Mouse (Mus musculus) cerebellum, adult 9-11 months (tissue): Measurements from ENCODE around the gene Ckmt1.
A peak's percentile ranks its signal among the peaks of the same experiment; 100 is the strongest.
"Not testable (repeated sequence)": the region's sequence is repeated elsewhere in the genome, so short reads cannot be mapped to it uniquely, and the experiment has no call there.

Source experiments
- DNase-seq: peaks from one replicate; pipeline ENCODE4 v3.0.0; 2022

The Ckmt1 gene

DNA sequence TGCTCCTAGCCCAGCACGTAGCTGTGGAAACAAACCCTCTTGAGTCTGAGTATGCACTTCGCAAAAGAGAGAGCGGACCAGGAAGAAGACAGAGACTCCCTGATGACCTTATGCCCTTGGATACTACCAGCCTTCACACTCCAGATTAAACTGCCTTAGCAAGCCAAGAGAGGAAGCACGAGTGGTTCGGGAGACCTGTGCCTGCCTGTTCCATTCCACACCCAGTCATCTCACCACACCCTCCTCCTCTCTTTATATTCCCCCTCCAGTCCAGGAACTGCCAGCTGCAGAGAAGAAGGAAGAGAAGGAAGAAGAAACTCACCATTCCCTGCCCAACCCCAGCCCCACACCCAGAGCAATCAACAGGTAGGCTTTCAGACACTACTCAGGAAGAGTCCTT lies at the start of gene Ckmt1:
Ckmt1 (plus strand) TSS at position 221 of the 400 bp plus-strand sequence.
- DNase-seq: peak; percentile 43

DNA sequence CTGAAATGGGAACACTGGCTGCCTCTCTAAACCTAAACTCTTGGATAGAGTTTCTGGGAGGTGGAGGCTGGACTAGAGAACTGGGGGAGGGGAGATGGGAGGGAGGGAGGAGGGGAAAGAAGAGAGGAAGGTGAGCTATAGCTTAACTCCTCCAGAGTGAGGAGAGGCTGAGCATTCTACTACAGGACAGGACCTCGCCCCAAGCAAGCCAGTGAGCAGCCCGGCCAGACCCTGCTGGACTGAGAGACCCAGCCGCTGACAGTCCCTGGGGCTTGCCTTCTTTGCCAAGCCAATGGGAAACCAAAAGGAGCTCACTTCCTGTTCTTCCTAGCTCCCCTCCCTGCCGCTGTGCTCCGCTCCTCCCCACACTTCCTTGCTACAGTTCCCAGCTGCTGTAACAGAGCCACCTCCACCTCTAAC lies 48.5 kb upstream of the Ckmt1 start:
- no peak for DNase-seq

DNA sequence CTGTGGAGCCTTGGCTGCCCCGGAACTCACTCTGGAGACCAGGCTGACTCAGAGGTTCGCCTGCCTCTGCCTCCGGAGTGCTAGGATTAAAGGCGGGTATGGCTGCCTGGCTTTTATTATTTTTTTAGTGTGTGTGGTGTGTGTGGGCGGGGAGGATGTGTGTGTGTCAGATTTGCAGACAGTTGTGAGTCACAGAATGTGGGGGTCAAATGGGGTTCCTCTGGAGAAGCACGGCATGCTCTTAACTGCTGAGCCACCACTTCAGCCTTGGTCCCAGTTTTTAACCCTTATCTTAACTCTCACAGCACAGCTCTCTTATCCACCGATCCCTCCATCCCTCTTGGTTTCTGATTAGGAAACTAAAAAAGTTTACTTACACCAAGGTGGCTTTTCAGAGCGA lies 41.2 kb upstream of the Ckmt1 start:
- DNase-seq: no peak

DNA sequence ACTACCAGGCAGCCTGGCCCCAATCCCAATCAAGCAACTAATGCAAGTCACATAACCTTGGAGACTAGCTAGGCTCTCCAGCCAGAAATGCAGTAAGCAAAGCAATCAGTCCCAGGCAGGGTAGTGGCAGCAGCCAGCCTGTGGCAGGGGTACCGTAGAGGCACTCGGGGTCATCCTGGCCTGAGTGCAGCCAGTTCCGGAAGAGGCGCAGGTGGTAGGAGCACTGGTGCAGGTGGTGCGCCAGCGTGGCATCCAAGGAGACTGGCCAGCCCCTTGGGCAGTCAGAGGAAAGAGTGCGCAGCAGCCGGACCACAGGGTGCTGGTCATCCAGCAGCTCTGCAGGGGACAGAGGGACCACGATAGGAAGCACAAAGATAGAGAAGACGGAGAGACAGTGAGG lies 34.5 kb upstream of the Ckmt1 start:
- peak; percentile 95 for DNase-seq

DNA sequence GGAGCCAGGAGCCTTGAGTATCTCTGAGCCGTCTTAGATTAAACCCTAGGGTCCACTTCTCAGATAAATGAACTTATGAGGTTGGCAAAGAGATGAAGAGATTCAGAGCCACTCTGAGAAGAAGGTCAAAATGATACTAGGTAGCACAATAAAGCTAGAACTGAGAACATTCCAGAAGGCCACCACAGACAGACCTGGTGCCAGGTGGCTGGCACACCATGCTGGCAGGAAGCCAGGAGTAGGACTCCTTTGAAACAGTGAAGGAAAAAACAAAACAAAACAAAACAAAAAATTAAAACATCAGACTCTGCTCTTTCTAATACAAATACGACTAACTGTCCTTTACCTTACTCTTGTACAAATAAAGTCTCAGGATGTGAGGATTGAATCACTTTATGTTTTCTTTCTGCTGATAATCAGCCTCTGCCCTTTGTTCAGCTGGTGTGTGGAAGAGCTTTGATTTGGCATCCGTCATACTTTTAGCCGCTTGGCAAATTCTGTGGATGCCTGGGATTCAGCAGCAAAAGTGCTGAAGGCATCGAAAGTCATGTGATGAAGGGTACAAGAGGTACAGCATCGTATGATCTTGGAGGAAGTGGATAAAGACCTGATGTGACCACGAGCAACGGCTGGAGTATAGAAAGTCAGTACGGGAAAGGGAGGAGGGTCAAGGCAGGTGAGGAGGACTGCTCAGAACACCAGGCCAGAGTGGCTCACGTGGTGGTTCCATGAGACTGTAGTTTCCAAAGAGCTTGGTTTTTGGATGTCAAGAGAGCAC lies 33.6 kb upstream of the Ckmt1 start:
- peak; percentile 89 for DNase-seq

DNA sequence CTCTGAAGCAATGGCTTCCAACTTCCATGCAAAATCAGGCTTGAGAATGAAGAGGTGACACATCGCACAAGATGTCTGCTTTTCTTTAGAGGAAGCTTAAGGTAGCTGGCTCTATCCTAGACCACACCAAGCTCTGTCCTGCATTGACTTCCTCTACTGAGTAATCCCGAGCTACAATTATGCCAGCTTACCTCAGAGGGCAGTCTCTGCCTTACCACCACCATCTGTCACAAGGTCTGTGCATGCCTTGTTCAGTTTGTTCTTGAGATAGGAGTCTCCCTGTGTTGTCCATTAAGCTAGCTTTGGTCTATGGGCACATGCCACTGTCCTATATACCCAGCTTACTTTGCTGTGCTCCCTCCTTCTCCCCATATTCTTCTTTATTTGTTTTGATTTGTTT lies 28.0 kb upstream of the Ckmt1 start:
- peak; percentile 88 for DNase-seq

DNA sequence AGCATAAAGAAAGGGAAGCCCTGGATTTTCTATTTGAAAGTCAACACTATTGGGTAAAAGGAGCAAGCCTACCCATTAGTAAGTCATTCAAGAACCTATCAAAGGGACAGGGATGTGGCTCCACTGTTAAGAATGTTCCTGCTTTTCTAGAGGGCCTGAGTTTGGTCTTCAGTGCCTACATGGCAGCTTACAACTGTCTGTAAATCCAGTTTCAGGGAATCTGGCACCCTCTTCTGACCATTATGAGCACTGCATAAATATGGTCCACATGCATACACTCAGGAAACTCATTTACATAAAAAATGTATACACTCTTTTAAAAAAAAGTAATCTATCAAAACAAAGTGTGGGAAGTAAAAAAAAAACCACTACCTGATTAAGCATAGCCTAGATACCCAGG lies 18.5 kb upstream of the Ckmt1 start:
- no peak for DNase-seq

DNA sequence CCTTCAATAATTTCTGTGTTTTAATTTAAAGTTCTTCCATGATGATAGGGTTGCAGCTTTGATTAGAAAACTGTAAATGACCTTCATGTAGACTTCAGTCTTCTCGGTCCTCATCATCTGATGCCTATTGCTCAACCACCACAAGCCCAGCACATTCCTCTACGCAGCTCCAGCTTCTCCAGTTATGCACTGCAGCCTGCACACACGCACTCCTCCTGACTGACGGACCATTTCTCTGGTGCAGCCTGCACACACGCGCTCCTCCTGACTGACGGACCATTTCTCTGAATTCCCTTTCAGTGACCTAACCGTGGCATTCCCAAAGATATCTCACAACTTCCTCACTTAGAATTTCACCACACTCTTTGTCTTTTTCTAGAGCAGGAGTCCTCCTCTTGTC lies 4.4 kb upstream of the Ckmt1 start:
- DNase-seq: no peak

DNA sequence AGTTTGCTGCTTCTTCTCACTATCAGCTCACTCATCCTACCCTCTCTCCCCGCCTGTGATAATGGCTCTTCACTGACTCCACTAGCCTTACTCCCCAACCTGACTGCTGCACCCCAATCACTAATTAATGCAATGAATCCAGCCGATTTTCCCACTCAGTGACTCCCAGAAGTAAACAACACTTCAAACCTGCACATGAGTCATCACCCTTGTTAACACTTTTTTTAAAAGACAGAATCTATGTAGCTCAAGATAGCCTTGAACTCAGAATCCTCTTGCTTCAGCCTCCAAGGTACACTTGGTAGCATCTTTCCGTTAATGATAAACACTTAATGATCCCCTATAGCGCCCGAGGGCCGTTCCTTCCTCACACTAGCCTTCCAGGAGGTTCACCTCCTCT lies 3.1 kb upstream of the Ckmt1 start:
- DNase-seq: no peak

DNA sequence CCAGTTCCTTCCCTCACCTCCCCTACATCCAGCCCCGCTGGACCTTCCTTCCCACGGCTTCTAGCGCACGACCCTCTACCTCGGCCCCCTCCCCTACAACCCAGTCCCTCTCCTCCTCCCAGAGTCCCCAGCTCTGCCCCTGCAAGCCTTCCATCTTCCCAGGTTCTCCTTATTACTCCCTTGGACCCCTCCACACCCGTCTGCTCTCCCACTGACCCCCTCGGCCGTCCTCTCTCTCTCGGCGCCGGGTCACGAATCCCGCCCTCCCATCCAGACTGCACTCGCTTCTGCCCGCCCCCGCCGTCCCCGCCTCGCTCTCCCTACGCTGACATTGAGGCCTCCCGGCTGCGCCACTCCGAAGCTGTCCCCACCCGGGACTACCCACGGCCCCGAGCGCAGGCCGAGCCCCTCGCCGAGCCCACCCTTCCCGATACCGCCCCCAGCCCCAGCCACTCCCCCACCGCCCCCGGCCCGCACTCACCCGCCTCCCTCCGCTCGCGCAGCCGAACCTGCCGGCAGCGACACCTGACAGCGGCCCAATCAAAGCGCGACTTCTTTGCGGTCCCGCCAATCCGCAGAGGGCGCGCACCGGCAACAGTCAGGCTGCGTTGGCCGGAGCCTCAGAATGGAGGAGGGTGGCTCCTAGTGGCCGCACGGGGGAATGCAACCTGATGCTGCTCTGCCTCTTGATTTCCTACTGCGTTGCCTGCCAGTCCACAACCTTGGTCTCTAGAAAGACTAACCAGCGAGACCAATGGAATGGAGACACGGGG lies 2.5 kb upstream of the Ckmt1 start, which contains the start of gene Ppip5k1:
Ppip5k1 (minus strand) TSS at position 577 of the 773 bp plus-strand sequence.
- DNase-seq: peak; percentile 97

DNA sequence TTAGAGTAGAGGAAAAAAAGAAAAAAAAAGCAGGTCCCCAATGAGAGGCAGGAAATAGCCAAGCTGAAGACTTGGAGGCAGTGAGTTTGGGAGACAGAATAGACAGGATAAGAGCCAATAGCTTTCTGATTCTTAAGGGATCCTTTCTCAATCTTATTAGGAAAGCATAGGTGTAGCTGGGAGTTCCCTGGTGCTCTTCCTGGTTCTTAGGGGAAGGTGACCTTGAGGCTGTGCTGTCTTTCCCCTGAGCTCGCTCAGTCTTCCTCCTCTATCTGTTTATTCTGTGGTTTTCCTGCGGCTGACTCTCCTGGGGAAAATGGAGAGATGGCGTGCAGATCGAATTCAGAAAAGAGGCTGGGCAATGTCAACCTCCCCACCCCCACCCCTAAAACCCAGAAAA lies 447 bp downstream of the Ckmt1 start:
- DNase-seq: no peak

DNA sequence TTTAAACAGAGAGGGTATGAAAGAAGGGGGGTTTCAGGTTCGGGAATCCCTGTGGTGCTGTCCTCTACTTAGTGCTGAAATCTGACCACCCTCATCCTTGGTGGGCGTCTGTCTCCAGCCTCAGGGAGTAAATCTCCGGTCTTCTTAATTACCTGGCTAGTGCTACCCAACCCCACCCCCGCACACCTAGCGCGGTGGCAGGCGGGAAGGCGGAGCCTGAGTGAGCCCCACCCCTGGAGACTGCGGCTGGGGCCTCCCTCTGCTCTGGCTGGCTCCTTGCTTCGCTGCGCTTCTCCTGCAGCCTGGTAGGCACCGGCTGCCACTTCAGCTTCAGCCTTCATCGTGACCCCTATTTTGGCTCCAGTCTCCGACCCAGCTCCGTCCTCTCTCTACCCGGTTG lies 867 bp downstream of the Ckmt1 start:
- DNase-seq: peak; percentile 96

DNA sequence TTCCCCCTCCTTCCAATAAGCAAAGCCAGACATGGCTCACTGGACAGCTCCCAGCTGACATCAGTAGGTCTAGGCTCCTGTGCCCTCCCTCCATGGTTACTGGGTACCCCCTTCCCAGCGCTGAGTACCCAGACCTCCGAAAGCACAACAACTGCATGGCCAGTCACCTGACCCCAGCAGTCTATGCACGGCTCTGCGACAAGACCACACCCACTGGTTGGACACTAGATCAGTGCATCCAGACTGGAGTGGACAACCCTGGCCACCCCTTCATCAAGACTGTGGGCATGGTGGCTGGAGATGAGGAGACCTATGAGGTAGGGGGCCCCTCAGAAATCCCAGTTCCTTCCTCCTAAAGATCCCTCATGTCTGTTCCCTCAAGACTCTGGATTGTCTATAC lies 1.9 kb downstream of the Ckmt1 start:
- peak; percentile 64 for DNase-seq

DNA sequence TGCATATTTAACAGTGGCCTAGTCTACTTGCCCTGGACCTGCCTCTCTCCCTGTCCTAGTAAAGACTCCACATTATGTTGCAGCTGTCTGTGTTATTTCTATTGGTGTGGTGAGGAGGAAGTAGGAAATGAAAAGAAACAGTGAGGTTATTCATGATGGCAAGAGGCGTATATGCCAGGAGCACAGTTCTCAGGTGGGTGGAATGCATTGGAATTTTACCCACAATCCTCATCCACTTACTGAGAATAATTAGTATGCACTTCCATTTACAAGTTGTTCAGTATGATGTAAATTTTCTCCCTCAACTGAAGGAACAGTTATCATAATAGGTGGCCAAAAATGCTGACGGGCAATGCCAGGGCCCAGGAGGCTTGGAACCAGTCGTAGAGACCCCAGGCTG lies 6.1 kb downstream of the Ckmt1 start:
- no peak for DNase-seq

DNA sequence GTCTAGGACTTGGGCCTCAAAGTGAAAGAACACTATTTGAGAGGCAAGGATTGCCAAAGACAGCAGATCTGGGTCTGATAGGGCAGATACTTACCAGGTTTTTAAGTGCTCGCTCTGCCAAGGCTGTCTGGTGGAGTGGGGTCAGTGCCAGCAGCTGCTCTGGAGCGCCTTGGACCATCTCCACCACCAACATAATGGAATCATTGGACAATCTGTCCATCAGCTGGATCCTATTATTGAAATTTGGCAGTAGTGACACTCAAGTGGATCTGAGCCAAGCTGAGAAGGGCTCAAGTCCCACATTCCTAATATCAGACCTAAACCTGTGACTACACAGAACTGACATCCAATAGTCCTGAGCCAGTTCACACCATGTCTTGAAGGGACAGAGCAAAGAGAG lies 11.3 kb downstream of the Ckmt1 start:
- peak; percentile 67 for DNase-seq

DNA sequence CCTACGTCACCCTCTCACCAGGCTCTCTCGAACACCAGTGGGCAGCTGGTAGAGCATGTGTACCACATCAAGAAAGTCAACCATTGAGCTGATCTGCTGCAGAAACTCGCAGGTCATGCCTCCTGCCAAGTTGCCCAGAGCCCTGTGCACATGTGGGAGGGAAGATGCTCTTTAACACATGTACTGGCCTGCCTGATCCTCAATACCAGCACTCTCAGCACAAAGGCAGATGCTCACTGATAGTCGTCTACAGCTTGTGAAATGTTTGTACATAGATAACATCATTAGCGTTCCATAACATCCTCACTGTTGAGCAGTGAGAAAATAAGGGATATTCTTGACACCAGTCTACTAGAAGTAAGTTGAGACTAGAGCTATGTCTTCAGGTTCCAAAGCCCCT lies 13.4 kb downstream of the Ckmt1 start:
- no peak for DNase-seq

DNA sequence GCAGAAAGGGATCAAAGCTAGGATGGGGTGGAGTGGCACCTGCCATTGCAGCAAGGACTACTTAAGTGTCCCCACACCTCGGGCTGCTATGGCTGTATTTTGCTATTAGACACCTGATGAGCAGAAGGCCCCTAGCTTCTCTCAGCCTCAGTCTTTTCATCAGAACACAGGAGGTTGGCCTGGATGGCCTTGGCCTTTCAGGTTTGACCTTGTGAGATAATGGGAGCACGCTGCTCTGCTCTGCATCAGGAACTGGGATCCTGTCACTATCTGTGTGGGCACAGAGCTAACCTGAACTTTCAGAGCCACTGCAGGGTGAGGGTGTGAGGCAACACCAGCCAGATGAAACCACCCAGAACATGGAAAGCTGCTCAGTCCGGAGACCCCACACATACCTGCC lies 14.8 kb downstream of the Ckmt1 start:
- DNase-seq: no peak

DNA sequence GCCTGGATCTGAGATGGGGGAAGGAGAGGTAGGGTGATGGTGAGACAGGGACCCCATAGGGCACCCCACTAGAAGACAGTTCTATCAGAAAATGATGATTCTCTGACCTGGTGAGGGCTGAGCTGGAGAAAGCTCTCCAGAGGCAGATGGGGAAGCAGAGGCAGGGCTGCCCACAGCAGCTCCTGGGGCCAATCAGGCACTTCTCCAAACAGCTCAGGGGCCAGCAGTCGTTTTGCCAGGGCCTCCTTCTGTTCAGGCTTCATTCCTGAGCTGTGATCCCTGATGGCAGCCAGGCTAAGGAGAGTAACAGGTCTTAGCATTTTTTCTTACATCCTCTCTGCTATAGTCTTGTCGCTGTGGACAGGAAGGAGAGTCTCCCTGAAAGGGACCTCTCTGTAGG lies 17.3 kb downstream of the Ckmt1 start:
- DNase-seq: no peak

DNA sequence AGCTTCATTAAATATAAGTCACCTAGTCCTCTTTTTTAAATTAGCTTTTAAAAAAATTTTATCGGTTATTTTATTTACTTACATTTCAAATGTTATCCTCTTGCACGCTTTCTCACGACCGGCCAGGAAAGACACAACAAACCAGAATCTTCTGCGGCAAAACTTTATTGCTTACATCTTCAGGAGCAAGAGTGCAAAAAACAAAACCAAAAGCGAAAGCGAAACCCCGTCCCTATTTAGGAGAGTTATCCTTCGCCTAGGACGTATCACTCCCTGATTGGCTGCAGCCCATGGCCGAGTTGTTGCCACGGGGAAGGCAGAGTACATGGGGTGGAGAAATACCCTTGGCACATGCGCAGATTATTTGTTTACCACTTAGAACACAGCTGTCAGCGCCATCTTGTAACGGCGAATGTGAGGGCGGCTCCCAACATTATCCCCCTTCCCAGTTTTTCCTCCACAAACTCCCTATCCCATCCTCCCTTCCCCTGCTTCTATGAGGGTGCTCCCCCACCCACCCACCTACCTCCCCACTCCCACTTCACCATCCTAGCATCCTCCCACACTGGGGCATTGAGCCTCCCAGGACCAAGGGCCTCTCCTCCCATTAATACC lies 29.6 kb downstream of the Ckmt1 start, which contains the start of gene Strc:
Strc (minus strand) TSS at position 208 of the 615 bp plus-strand sequence.
- DNase-seq: not testable (repeated sequence)

DNA sequence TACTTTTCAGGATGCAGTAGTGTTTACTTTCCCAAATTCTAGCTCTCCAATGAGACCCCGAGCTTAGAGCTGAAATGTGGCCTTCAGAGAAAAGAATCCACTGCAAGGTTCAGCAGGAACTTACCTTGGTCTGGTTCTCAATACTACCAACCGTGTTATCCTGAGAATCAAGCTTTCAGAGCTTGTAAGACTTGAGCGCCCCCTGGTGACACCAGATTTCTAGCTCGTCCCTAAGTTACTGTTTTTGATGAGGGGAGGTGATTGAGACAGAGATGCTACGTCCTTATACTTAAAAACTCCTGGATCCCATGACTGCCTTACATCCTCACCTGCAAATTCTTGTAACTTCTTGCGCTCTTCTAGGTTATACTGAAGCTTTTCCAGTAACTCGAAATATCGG lies 39.1 kb downstream of the Ckmt1 start:
- peak; percentile 75 for DNase-seq

DNA sequence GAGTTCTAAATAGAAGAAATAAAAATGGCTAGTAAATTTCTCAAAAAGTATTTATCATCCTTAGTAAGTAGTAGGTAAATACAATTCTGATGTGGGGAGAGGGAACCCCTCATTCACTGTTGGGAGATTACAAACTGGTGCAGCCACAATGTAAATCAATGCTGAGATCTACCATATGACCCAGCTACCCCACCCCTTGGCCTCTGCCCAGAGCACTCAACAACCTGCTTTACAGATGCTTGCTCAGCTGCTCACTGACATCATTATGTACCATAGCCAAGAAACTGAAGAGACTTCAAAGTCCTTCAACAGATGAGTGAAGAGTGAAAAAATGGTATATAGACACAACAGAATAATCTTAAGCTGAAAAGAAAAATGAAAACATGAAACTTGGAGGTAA lies 45.8 kb downstream of the Ckmt1 start:
- DNase-seq: no peak

DNA sequence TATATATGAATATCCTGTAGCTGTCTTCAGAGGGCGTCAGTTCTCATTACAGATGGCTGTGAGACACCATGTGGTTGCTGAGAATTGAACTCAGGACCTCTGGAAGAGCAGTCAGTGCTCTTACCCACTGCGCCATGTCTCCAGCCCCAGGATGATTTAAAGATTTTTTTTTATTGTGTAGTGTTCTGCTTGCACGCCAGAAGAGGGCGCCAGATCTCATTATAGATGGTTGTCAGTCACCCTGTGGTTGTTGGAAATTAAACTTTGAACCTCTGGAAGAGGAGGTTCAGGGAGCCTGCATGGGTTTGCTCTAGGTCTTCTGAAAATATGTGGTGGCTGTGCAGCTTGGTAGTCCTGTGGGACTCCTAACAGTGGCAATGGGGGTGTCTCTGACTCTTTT lies 50.6 kb downstream of the Ckmt1 start:
- no peak for DNase-seq

DNA sequence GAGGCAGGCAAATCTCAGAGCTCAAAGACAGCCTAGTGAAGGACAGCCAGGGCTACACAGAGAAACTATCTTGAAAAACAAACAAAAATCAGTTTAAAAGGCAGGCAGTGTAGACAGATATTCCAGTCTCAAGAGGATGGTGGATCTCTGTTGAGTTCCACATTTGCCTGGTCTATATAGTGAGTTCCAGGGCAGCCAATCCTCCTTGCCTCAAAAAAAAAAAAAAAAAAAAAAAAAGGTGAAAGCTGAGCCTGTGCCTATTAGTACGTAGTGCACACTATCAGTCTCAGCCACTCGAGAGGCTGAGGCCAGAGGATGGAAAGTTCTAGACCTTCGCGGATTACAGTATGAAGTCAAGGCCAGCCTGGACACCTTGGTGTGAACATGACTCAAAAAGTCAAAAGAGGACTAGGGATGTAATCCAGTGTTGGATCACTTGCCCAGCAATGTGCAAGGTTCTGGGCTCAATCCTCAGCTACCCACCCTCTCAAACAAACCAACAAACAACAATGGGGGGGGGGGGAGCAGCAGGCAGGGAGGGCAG lies 55.4 kb downstream of the Ckmt1 start:
- DNase-seq: no peak
